Mouse (Mus musculus) liver, postnatal 0 days (tissue): ENCODE data around the gene Ano3. TPM values are rescaled to one million over a fixed set of nuclear protein-coding genes. Genes with fewer than 3 reads are reported as not detected.

ENCODE experiments used
- ATAC-seq: fragments of 200-750 bp; cut with Nextera tagmentation; 2 replicates; pipeline ENCODE4 v1.8.0; 2017; ENCODE audit warnings: mild to moderate bottlenecking, moderate library complexity
- DNase-seq: peaks from one replicate; pipeline ENCODE4 v3.0.0-alpha.2; 2016
- H3K27ac ChIP-seq: fragments of 300-500 bp; sonication (generic); 2 replicates; pipeline ENCODE4 v1.5.1; 2014; ENCODE audit warnings: antibody characterized with exemption, moderate library complexity, mild to moderate bottlenecking, low read depth
- H3K27me3 ChIP-seq: fragments of 300-500 bp; sonication (generic); 2 replicates; pipeline ENCODE4 v1.6.1; 2014; ENCODE audit warnings: low read length, control low read depth, mixed read lengths; ENCODE audit not compliant: insufficient read depth
- H3K36me3 ChIP-seq: fragments of 300-500 bp; sonication (generic); replicated peaks from 2 replicates; pipeline ENCODE4 v1.6.1; 2014; ENCODE audit warnings: mild to moderate bottlenecking, control low read depth, low read length, moderate library complexity, mixed read lengths; ENCODE audit not compliant: insufficient read depth
- H3K4me1 ChIP-seq: fragments of 300-500 bp; sonication (generic); 2 replicates; pipeline ENCODE4 v1.6.1; 2014; ENCODE audit warnings: antibody characterized with exemption, mild to moderate bottlenecking, control low read depth; ENCODE audit not compliant: insufficient read depth
- H3K4me2 ChIP-seq: fragments of 300-500 bp; sonication (generic); 2 replicates; pipeline ENCODE4 v1.6.1; 2014; ENCODE audit warnings: low read depth, mild to moderate bottlenecking, low read length, moderate library complexity, mixed read lengths
- H3K4me3 ChIP-seq: fragments of 300-500 bp; sonication (generic); 2 replicates; pipeline ENCODE4 v1.5.1; 2014; ENCODE audit warnings: low read depth, low read length
- H3K9ac ChIP-seq: fragments of 300-500 bp; sonication (generic); replicated peaks from 2 replicates; pipeline ENCODE4 v1.6.1; 2014; ENCODE audit warnings: mild to moderate bottlenecking, moderate library complexity
- H3K9me3 ChIP-seq: fragments of 300-500 bp; sonication (generic); 2 replicates; pipeline ENCODE4 v1.6.1; 2016; ENCODE audit warnings: mild to moderate bottlenecking, control low read depth, low read length, mixed read lengths
- CTCF ChIP-seq: sonication (generic); IDR thresholded peaks from 2 replicates; pipeline ENCODE4 v1.5.1; 2016; ENCODE audit warnings: antibody characterized with exemption, low read depth
- EP300 ChIP-seq: IDR thresholded peaks from 2 replicates; pipeline ENCODE4 v1.6.1; 2016; ENCODE audit warnings: antibody characterized with exemption, low read depth, mild to moderate bottlenecking
- WGBS: fragments of 180-500 bp; shearing (Covaris S2); extraction: QIAGEN DNeasy Blood & Tissue Kit; methylation state at CpG from one replicate; pipeline ENCODE4 v1.1.7; 2014; ENCODE audit not compliant: insufficient replicate concordance; 5-methylcytosine and 5-hydroxymethylcytosine counted together
- polyA plus RNA-seq: library from polyadenylated mRNA; unstranded; fragments of >200 nt; fragmentation: Nextera tagmentation; extraction: Ambion mirVana; gene quantifications from 2 replicates; pipeline ENCODE4 v1.2.1, GENCODE M21; 2015

The Ano3 gene
- polyA plus RNA-seq, 1 experiment from 2014 or later: not detected

DNA sequence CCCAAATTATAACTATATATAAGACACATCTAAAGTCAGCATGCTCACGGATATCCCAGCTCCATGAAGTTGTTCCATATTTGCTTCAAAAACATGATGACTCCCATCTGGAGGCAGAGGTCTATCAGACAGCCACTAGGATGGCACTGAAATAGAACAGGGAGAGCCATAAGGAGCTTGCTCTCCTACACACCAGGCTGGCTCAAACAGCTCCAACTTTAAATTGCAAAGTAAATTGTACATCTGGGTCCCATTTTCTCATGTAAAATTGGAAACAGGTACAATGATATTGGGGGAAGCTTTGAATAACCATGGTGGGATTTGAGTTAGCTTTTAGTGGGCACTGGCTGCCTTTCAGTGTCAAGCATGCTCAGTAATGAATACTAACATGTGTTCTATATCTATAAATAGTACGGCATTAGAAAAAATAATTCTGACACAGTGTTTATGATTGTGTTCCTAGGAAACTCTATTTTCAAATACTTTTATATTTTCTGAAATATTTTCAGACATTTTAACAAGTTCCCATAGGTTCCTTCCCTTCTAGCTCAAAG lies 279.6 kb downstream of the Ano3 start:
- H3K4me2 ChIP-seq: no peak overlapping the region
- no peak overlapping the region for H3K27ac ChIP-seq
- TF ChIP-seq EP300 (no peak), CTCF (no peak)
- WGBS: 74% methylated on average over 2 of the region's 2 CpGs
- H3K4me1 ChIP-seq: no peaks in the 10 kb centered on the region
- H3K36me3 ChIP-seq: no peaks in the 10 kb centered on the region
- no peaks in the 10 kb centered on the region for H3K27me3 ChIP-seq
- ATAC-seq: no peak
- no peaks in the 10 kb centered on the region for H3K9me3 ChIP-seq
- no peak overlapping the region for H3K4me3 ChIP-seq
- no peak overlapping the region for H3K9ac ChIP-seq
- no peak for DNase-seq

DNA sequence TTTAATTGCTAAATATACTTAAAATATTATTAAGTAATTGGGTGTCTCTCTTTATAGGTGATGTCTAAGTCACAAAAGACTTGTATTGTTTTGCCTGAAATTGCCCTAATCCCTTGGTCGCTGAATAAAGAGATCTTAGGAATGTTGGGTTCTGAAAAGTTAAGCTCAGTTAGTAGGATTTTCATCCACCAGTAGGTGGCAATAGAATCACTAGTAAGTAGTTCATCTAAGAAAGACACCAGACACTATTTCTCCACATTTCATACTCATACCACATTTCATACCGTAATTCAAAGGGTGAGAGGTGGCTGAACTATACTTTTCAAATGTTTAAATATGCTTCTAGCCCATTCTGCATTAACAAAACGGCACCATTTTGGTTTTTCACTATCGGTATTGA lies 287.4 kb downstream of the Ano3 start:
- Histone ChIP-seq H3K4me2 (no peak overlapping the region), H3K27me3 (no peaks in the 10 kb centered on the region), H3K4me3 (no peak overlapping the region), H3K9ac (no peak overlapping the region), H3K4me1 (no peaks in the 10 kb centered on the region), H3K27ac (no peak overlapping the region), H3K9me3 (no peaks in the 10 kb centered on the region), H3K36me3 (no peaks in the 10 kb centered on the region)
- WGBS: 44% methylated on average over 4 of the region's 4 CpGs
- TF ChIP-seq CTCF (peak; percentile 34), EP300 (no peak)
- no peak for DNase-seq
- no peak for ATAC-seq

DNA sequence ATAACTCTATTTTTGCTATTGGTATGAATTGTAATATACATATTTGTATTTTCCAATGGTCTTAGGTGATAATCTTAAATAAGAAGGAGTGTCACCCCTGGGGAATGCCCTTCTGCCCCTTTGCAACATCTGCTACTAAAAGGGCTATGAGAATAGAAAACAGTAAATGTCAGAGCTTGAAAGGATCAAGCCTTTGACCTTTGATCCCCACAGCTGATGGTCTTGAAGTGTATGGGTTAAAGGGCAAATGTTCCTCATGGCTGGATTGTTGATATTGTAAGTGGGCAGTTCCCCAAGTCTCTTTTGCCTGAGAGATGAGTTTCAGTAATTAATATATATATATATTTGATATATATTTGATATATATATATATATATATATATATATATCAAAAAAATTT lies 305.9 kb downstream of the Ano3 start:
- H3K27me3 ChIP-seq: no peaks in the 10 kb centered on the region
- no peaks in the 10 kb centered on the region for H3K36me3 ChIP-seq
- H3K9me3 ChIP-seq: no peaks in the 10 kb centered on the region
- H3K27ac ChIP-seq: no peak overlapping the region
- no peak overlapping the region for H3K4me2 ChIP-seq
- H3K4me1 ChIP-seq: no peaks in the 10 kb centered on the region
- H3K4me3 ChIP-seq: no peak overlapping the region
- no peak for TF ChIP-seq EP300
- no peak for TF ChIP-seq CTCF
- no peak for ATAC-seq
- no peak overlapping the region for H3K9ac ChIP-seq
- DNase-seq: no peak

DNA sequence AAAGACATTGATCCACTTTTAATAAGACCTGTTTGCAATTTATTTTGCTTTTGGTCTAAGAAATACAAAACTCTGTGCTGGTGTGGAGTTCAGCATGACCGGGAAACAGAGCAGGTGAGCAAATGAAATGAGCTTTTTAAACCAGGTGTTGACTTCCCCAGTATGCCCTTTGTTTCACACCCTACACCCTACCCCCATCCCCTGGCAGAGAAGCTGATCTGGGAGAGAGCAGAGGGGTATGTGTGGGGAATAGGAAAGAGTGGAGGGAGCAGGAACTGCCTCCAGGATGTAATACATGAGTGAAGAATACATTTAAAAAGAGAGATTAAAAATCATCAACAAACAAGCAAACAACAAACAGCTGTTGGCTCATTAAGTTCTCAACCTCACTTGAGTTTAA lies 306.4 kb downstream of the Ano3 start:
- Histone ChIP-seq H3K36me3 (no peaks in the 10 kb centered on the region), H3K4me3 (no peak overlapping the region), H3K4me2 (no peak overlapping the region), H3K9ac (no peak overlapping the region), H3K27me3 (no peaks in the 10 kb centered on the region), H3K9me3 (no peaks in the 10 kb centered on the region), H3K4me1 (no peaks in the 10 kb centered on the region), H3K27ac (no peak overlapping the region)
- 50% methylated on average over 1 of the region's 1 CpGs for WGBS
- no peak for DNase-seq
- TF ChIP-seq CTCF (no peak), EP300 (no peak)
- no peak for ATAC-seq

Other genes with a start within 250 kb of the Ano3 start
- gene Muc15, start 229.6 kb downstream of the Ano3 start, polyA plus RNA-seq: not detected in 2 replicates
- gene Gm13941, start 155.1 kb upstream of the Ano3 start, polyA plus RNA-seq: not detected in 2 replicates
- not detected in 2 replicates for gene Gm15130, start 202.0 kb upstream of the Ano3 start, polyA plus RNA-seq